Mouse (Mus musculus) neural tube, embryonic 14.5 days (tissue): ENCODE measurements around the gene Gm1123. TPM values are rescaled to one million over a fixed set of nuclear protein-coding genes. Genes with fewer than 3 reads are reported as not detected.

ENCODE experiments used
- ATAC-seq: fragments of 200-750 bp; cut with Nextera tagmentation; 2 replicates; pipeline ENCODE4 v1.8.0; 2017; ENCODE audit warnings: low read depth, mild to moderate bottlenecking, moderate TSS enrichment, moderate library complexity
- H3K27ac ChIP-seq: fragments of 300-500 bp; sonication (generic); 2 replicates; pipeline ENCODE4 v1.5.1; 2014; ENCODE audit warnings: low read depth, mild to moderate bottlenecking, control low read depth, low read length, moderate library complexity, mixed read lengths
- H3K27me3 ChIP-seq: fragments of 300-500 bp; sonication (generic); 2 replicates; pipeline ENCODE4 v1.6.1; 2014; ENCODE audit warnings: low read length; ENCODE audit not compliant: control insufficient read depth, insufficient read depth
- H3K36me3 ChIP-seq: fragments of 300-500 bp; sonication (generic); 2 replicates; pipeline ENCODE4 v1.6.1; 2014; ENCODE audit warnings: low read length, mixed read lengths; ENCODE audit not compliant: control insufficient read depth, insufficient read depth
- H3K4me1 ChIP-seq: fragments of 300-500 bp; sonication (generic); 2 replicates; pipeline ENCODE4 v1.6.1; 2014; ENCODE audit warnings: low read length; ENCODE audit not compliant: control insufficient read depth, insufficient read depth
- H3K4me2 ChIP-seq: fragments of 300-500 bp; sonication (generic); 2 replicates; pipeline ENCODE4 v1.6.1; 2014; ENCODE audit warnings: mild to moderate bottlenecking, low read depth, low read length, control low read depth
- H3K4me3 ChIP-seq: fragments of 300-500 bp; sonication (generic); 2 replicates; pipeline ENCODE4 v1.5.1; 2014; ENCODE audit warnings: low read depth, low read length, control low read depth, mixed read lengths
- H3K9ac ChIP-seq: fragments of 300-500 bp; sonication (generic); replicated peaks from 2 replicates; pipeline ENCODE4 v1.6.1; 2014; ENCODE audit warnings: low read depth, mild to moderate bottlenecking, control low read depth, low read length, mixed read lengths
- H3K9me3 ChIP-seq: fragments of 300-500 bp; sonication (generic); 2 replicates; pipeline ENCODE4 v1.6.1; 2016; ENCODE audit warnings: low read length; ENCODE audit not compliant: control insufficient read depth
- WGBS: fragments of 180-500 bp; shearing (Covaris S2); extraction: QIAGEN DNeasy Blood & Tissue Kit; methylation state at CpG from one replicate; pipeline ENCODE4 v1.1.7; 2014; 5-methylcytosine and 5-hydroxymethylcytosine counted together
- polyA plus RNA-seq: library from polyadenylated mRNA; unstranded; fragments of >200 nt; fragmentation: Nextera tagmentation; extraction: Ambion mirVana; gene quantifications from 2 replicates; pipeline ENCODE4 v1.2.1, GENCODE M21; 2014

The Gm1123 gene
- polyA plus RNA-seq, 1 experiment from 2014 or later: not detected

DNA sequence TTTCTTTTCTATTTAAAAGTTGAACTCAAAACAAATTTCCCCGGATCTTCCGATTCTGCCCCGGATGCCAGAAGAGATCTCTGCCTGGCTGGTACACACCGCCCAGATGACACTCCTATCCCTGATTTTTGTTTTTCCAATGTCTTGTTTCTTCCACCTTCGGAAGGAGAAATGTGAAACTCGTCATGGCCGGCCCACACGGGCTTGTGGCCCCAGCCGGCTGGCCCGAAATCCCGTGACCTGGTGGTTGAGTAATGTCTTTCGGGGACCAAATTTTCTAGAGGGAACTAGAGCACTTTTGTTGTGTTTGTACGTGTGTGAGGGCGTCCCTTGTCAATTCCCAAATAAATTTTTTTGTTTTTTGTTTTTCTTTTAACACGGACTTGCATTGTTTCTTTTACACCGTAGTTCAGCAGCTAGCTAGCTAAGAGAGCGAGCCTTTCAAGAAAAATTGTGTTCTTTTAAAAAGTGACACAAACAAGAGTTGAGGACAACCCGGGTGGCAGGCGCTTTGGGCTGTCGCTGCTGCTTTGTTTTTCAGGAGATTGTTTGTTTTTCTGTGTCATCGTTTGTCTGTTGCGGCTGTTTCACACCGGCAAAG is 77.7 kb downstream of the Gm1123 start:
- Histone ChIP-seq H3K4me3 (peak overlapping the region; percentile 11; the same call in 1 of the 2 replicates), H3K4me2 (no peak overlapping the region), H3K4me1 (peaks cover 17% of the 10 kb centered on the region), H3K36me3 (no peaks in the 10 kb centered on the region), H3K27me3 (peaks cover 72% of the 10 kb centered on the region), H3K27ac (no peak overlapping the region), H3K9ac (no peak overlapping the region), H3K9me3 (no peaks in the 10 kb centered on the region)
- no peak for ATAC-seq
- WGBS: under 1% methylated on average over 23 of the region's 23 CpGs

Other genes starting within 250 kb of the Gm1123 start
- gene Prr23a1, start 193.2 kb downstream of the Gm1123 start, polyA plus RNA-seq: not detected in 2 replicates
- not detected in 2 replicates for gene Prr23a2, start 179.2 kb downstream of the Gm1123 start, polyA plus RNA-seq
- 0.14 TPM in 1 of 2 replicates, not detected in the other for gene Prr23a3, start 170.9 kb downstream of the Gm1123 start, polyA plus RNA-seq
- gene 7420426K07Rik, start 132.6 kb downstream of the Gm1123 start, polyA plus RNA-seq: not detected in 2 replicates
- 0.32 and 0.72 TPM in 2 replicates for gene Foxl2, start 80.4 kb downstream of the Gm1123 start, polyA plus RNA-seq
- gene Faim, start 49.3 kb downstream of the Gm1123 start, polyA plus RNA-seq: 119 and 124 TPM in 2 replicates
- 2.6 and 6.7 TPM in 2 replicates for gene Pik3cb, start 104.9 kb upstream of the Gm1123 start, polyA plus RNA-seq
- not detected in 2 replicates for gene Faiml, start 201.5 kb upstream of the Gm1123 start, polyA plus RNA-seq
- gene Cep70, start 207.7 kb upstream of the Gm1123 start, polyA plus RNA-seq: 56.1 and 62.1 TPM in 2 replicates